Mouse (Mus musculus) megakaryocyte-erythroid progenitor cell, adult 5-6 weeks (primary cell): Measurements from ENCODE around the gene Gpr156. TPM values are rescaled to one million over a fixed set of nuclear protein-coding genes. Genes with fewer than 3 reads are reported as not detected.
A peak's percentile ranks its signal among the peaks of the same experiment; 100 is the strongest.

Experiments used
- ATAC-seq: replicated peaks from 2 replicates; pipeline ENCODE4 v1.8.0; 2016; ENCODE audit warnings: mild to moderate bottlenecking, inconsistent platforms; ENCODE audit not compliant: severe bottlenecking, poor library complexity, low FRiP score, low TSS enrichment
- total RNA-seq, 2 experiments: library from RNA; stranded (forward) in 1 of 2; stranded (reverse) in 1 of 2; fragments of 200-1000, 215-1000 nt in 1 of 2; fragments of >200 nt in 1 of 2; fragmentation: Nextera tagmentation in 1 of 2; gene quantifications; 2 replicates each; pipeline ENCODE4 v1.2.3; 2014 to 2017

The Gpr156 gene
- total RNA-seq (2014; fragmentation: Nextera tagmentation), result not detected in 2 replicates
- not detected in 2 replicates for total RNA-seq (2017)

GRCm38 (mm10) chr16:37916138-37916817, at the start of gene Gpr156:
Gene Gpr156 (plus strand): TSS chr16:37916496.
- peak; percentile 37; the same call in 1 of the 2 replicates for ATAC-seq

GRCm38 (mm10) chr16:37867791-37868505, 48.3 kb upstream of the Gpr156 start, which contains the start of gene Lrrc58:
Gene Lrrc58 (plus strand): TSS chr16:37868389.
- ATAC-seq, result peak; percentile 69

- ATAC-seq, result peak; percentile 39
These were observed 47.5 kb upstream of the Gpr156 start for GRCm38 (mm10) chr16:37868506-37869469.

- ATAC-seq, result peak; percentile 53
These were observed 46.6 kb upstream of the Gpr156 start for GRCm38 (mm10) chr16:37869470-37870231.

GRCm38 (mm10) chr16:37871112-37871715, 45.1 kb upstream of the Gpr156 start:
- no peak for ATAC-seq

GRCm38 (mm10) chr16:37874501-37875235, 41.6 kb upstream of the Gpr156 start:
- no peak for ATAC-seq

GRCm38 (mm10) chr16:37877406-37877805, 38.9 kb upstream of the Gpr156 start:
- ATAC-seq, result no peak

- no peak for ATAC-seq
These were observed 37.3 kb upstream of the Gpr156 start for GRCm38 (mm10) chr16:37878951-37879505.

- ATAC-seq, result no peak
These were observed 36.4 kb upstream of the Gpr156 start for GRCm38 (mm10) chr16:37879750-37880419.

GRCm38 (mm10) chr16:37881168-37881567, 35.1 kb upstream of the Gpr156 start:
- ATAC-seq, result 0 out of 2 replicates have a peak, but pooled peaks have one; percentile 59

- ATAC-seq, result no peak
These were observed 27.3 kb upstream of the Gpr156 start for GRCm38 (mm10) chr16:37888986-37889385.

- ATAC-seq, result no peak
These were observed 23.6 kb upstream of the Gpr156 start for GRCm38 (mm10) chr16:37892667-37893066.

- ATAC-seq, result no peak
These were observed 22.9 kb upstream of the Gpr156 start for GRCm38 (mm10) chr16:37893381-37893780.

- ATAC-seq, result no peak
These were observed 22.4 kb upstream of the Gpr156 start for GRCm38 (mm10) chr16:37893942-37894341.

GRCm38 (mm10) chr16:37898790-37899189, 17.5 kb upstream of the Gpr156 start:
- no peak for ATAC-seq

GRCm38 (mm10) chr16:37899357-37899756, 16.9 kb upstream of the Gpr156 start:
- ATAC-seq, result no peak

GRCm38 (mm10) chr16:37901318-37901717, 15.0 kb upstream of the Gpr156 start:
- no peak for ATAC-seq
